Mouse (Mus musculus) E14TG2a.4 (cell line): ENCODE results near the gene Nim1k.

Experiments used
- H3K27me3 ChIP-seq: 2 replicates; pipeline ENCODE4 v1.6.1; 2014; ENCODE audit warnings: low read length, control low read depth; ENCODE audit not compliant: insufficient read depth
- H3K36me3 ChIP-seq: 2 replicates; pipeline ENCODE4 v1.6.1; 2014; ENCODE audit warnings: low read length, control low read depth; ENCODE audit not compliant: insufficient read depth
- H3K4me1 ChIP-seq: replicated peaks from 2 replicates; pipeline ENCODE4 v1.6.1; 2014; ENCODE audit warnings: low read depth, low read length, control low read depth
- H3K4me3 ChIP-seq: replicated peaks from 2 replicates; pipeline ENCODE4 v1.5.1; 2014; ENCODE audit warnings: mild to moderate bottlenecking, low read length
- H3K9me3 ChIP-seq: 2 replicates; pipeline ENCODE4 v1.6.1; 2014; ENCODE audit warnings: low read length, control low read depth
- CTCF ChIP-seq: conservative IDR thresholded peaks from 2 replicates; pipeline ENCODE4 v1.5.1; 2014; ENCODE audit warnings: low read length
- NANOG ChIP-seq: IDR thresholded peaks from 2 replicates; pipeline ENCODE4 v1.6.1; 2014; ENCODE audit warnings: borderline replicate concordance, low read length, mixed read lengths
- POU5F1 ChIP-seq: IDR thresholded peaks from 2 replicates; pipeline ENCODE4 v1.6.1; 2014; ENCODE audit warnings: low read length, borderline replicate concordance

The Nim1k gene

GRCm38 (mm10) chr13:119742711-119743415 is 12.8 kb downstream of the Nim1k start:
- no peaks in the 10 kb centered on the region for H3K36me3 ChIP-seq
- H3K27me3 ChIP-seq = 0 out of 2 replicates have a peak, but pooled peaks cover 3% of the 10 kb centered on the region
- H3K4me3 ChIP-seq = no peak overlapping the region
- TF ChIP-seq NANOG (no peak), CTCF (no peak), POU5F1 (no peak)
- no peaks in the 10 kb centered on the region for H3K9me3 ChIP-seq
- peaks cover 31% of the 10 kb centered on the region for H3K4me1 ChIP-seq

- Histone ChIP-seq H3K4me1 (peaks cover 31% of the 10 kb centered on the region), H3K9me3 (no peaks in the 10 kb centered on the region), H3K4me3 (peak overlapping the region; percentile 52), H3K36me3 (no peaks in the 10 kb centered on the region), H3K27me3 (0 out of 2 replicates have a peak, but pooled peaks cover 3% of the 10 kb centered on the region)
- TF ChIP-seq CTCF (no peak), POU5F1 (no peak), NANOG (no peak)
Measured at GRCm38 (mm10) chr13:119741390-119742237, 14.1 kb downstream of the Nim1k start.

- H3K4me1 ChIP-seq = peaks cover 8% of the 10 kb centered on the region
- TF ChIP-seq NANOG = no peak
- no peak overlapping the region for H3K4me3 ChIP-seq
- no peaks in the 10 kb centered on the region for H3K36me3 ChIP-seq
- H3K9me3 ChIP-seq = no peaks in the 10 kb centered on the region
- H3K27me3 ChIP-seq = peaks cover 11% of the 10 kb centered on the region
Measured at GRCm38 (mm10) chr13:119731448-119731847, 24.2 kb downstream of the Nim1k start.

GRCm38 (mm10) chr13:119729406-119729805 is 26.3 kb downstream of the Nim1k start:
- peaks cover 11% of the 10 kb centered on the region for H3K27me3 ChIP-seq
- H3K36me3 ChIP-seq = no peaks in the 10 kb centered on the region
- peaks cover 8% of the 10 kb centered on the region for H3K4me1 ChIP-seq
- no peak overlapping the region for H3K4me3 ChIP-seq
- no peak for TF ChIP-seq POU5F1
- no peak for TF ChIP-seq NANOG
- H3K9me3 ChIP-seq = no peaks in the 10 kb centered on the region

- Histone ChIP-seq H3K4me3 (peak overlapping the region; percentile 50), H3K9me3 (no peaks in the 10 kb centered on the region), H3K27me3 (peaks cover 11% of the 10 kb centered on the region), H3K36me3 (no peaks in the 10 kb centered on the region), H3K4me1 (peaks cover 8% of the 10 kb centered on the region)
- TF ChIP-seq POU5F1 (no peak), CTCF (no peak), NANOG (no peak)
Measured at GRCm38 (mm10) chr13:119727608-119728387, 27.9 kb downstream of the Nim1k start.

- H3K9me3 ChIP-seq = no peaks in the 10 kb centered on the region
- H3K4me1 ChIP-seq = peaks cover 8% of the 10 kb centered on the region
- no peaks in the 10 kb centered on the region for H3K36me3 ChIP-seq
- no peak overlapping the region for H3K4me3 ChIP-seq
- TF ChIP-seq CTCF (no peak), POU5F1 (no peak), NANOG (no peak)
- peaks cover 11% of the 10 kb centered on the region for H3K27me3 ChIP-seq
Measured at GRCm38 (mm10) chr13:119724541-119724940, 31.1 kb downstream of the Nim1k start.

- H3K9me3 ChIP-seq = no peaks in the 10 kb centered on the region
- peaks cover 11% of the 10 kb centered on the region for H3K27me3 ChIP-seq
- H3K4me1 ChIP-seq = peaks cover 8% of the 10 kb centered on the region
- no peak for TF ChIP-seq POU5F1
- TF ChIP-seq CTCF = no peak
- TF ChIP-seq NANOG = no peak
- no peak overlapping the region for H3K4me3 ChIP-seq
- no peaks in the 10 kb centered on the region for H3K36me3 ChIP-seq
Measured at GRCm38 (mm10) chr13:119723368-119723767, 32.3 kb downstream of the Nim1k start.

- H3K36me3 ChIP-seq = no peaks in the 10 kb centered on the region
Measured at GRCm38 (mm10) chr13:119722447-119722846, 33.2 kb downstream of the Nim1k start.

More at GRCm38 (mm10) chr13:119722447-119722846, 33.2 kb downstream of the Nim1k start:
- no peak overlapping the region for H3K4me3 ChIP-seq
- H3K27me3 ChIP-seq = peaks cover 5% of the 10 kb centered on the region
- H3K4me1 ChIP-seq = peaks cover 4% of the 10 kb centered on the region
- TF ChIP-seq CTCF (no peak), POU5F1 (no peak), NANOG (no peak)
- no peaks in the 10 kb centered on the region for H3K9me3 ChIP-seq
